Mouse (Mus musculus) hindbrain, embryonic 15.5 days (tissue): Measurements from ENCODE around the gene Sh3bp2. TPM values are rescaled to one million over a fixed set of nuclear protein-coding genes. Genes with fewer than 3 reads are reported as not detected.

Source experiments
- ATAC-seq: fragments of 200-750 bp; cut with Nextera tagmentation; 2 replicates; pipeline ENCODE4 v1.8.0; 2017; ENCODE audit warnings: low read depth, moderate number of reproducible peaks, moderate TSS enrichment; ENCODE audit not compliant: low FRiP score
- H3K27ac ChIP-seq: fragments of 300-500 bp; sonication (generic); replicated peaks from 2 replicates; pipeline ENCODE4 v1.5.1; 2015; ENCODE audit warnings: mild to moderate bottlenecking, inconsistent platforms
- H3K27me3 ChIP-seq: fragments of 300-500 bp; sonication (generic); 2 replicates; pipeline ENCODE4 v1.6.1; 2015; ENCODE audit warnings: control low read depth, inconsistent platforms
- H3K36me3 ChIP-seq: fragments of 300-500 bp; sonication (generic); 2 replicates; pipeline ENCODE4 v1.6.1; 2015; ENCODE audit warnings: control low read depth, inconsistent platforms
- H3K4me1 ChIP-seq: fragments of 300-500 bp; sonication (generic); replicated peaks from 2 replicates; pipeline ENCODE4 v1.6.1; 2015; ENCODE audit warnings: control low read depth, inconsistent platforms
- H3K4me2 ChIP-seq: fragments of 300-500 bp; sonication (generic); 2 replicates; pipeline ENCODE4 v1.6.1; 2015; ENCODE audit warnings: moderate library complexity, mild to moderate bottlenecking, inconsistent platforms
- H3K4me3 ChIP-seq: fragments of 300-500 bp; sonication (generic); 2 replicates; pipeline ENCODE4 v1.5.1; 2015; ENCODE audit warnings: mild to moderate bottlenecking, inconsistent platforms
- H3K9ac ChIP-seq: fragments of 300-500 bp; sonication (generic); 2 replicates; pipeline ENCODE4 v1.6.1; 2015; ENCODE audit warnings: inconsistent platforms
- H3K9me3 ChIP-seq: fragments of 300-500 bp; sonication (generic); 2 replicates; pipeline ENCODE4 v1.6.1; 2016; ENCODE audit warnings: control low read depth, inconsistent platforms
- WGBS: fragments of 180-500 bp; shearing (Covaris S2); methylation state at CpG from one replicate; pipeline ENCODE4 v1.1.7; 2015; 5-methylcytosine and 5-hydroxymethylcytosine counted together
- polyA plus RNA-seq: library from polyadenylated mRNA; unstranded; fragments of >200 nt; fragmentation: Nextera tagmentation; extraction: Ambion mirVana; gene quantifications from 2 replicates; pipeline ENCODE4 v1.2.1, GENCODE M21; 2015

Gene Sh3bp2
- polyA plus RNA-seq, 1 experiment from 2014 or later: 20.6 TPM

GRCm38 (mm10) chr5:34513466-34514217 is 12.0 kb upstream of the Sh3bp2 start, which contains the start of gene Tnip2:
Gene Tnip2 (minus strand): TSS chr5:34513991.
- 0 out of 2 replicates have a peak within 1 kb of the TSS, but pooled peaks have one; percentile 13 for H3K27ac ChIP-seq

GRCm38 (mm10) chr5:34514218-34514566 is 11.4 kb upstream of the Sh3bp2 start:
- Histone ChIP-seq H3K27ac (no peak overlapping the region), H3K36me3 (no peaks in the 10 kb centered on the region), H3K9me3 (no peaks in the 10 kb centered on the region), H3K9ac (no peak overlapping the region), H3K4me3 (peak overlapping the region; percentile 74), H3K4me1 (peaks cover 7% of the 10 kb centered on the region), H3K27me3 (peaks cover 5% of the 10 kb centered on the region; the same call in 1 of the 2 replicates), H3K4me2 (peak overlapping the region; percentile 87)
- 28% methylated on average over 7 of the region's 7 CpGs for WGBS
- no peak for ATAC-seq

More at GRCm38 (mm10) chr5:34513466-34514217, 12.0 kb upstream of the Sh3bp2 start, which contains the start of gene Tnip2:
- Histone ChIP-seq H3K4me3 (peak within 1 kb of the TSS; percentile 74), H3K9ac (peak within 1 kb of the TSS; percentile 56), H3K27me3 (peaks cover 5% of the 10 kb centered on the region; the same call in 1 of the 2 replicates), H3K9me3 (no peaks in the 10 kb centered on the region), H3K4me1 (peaks cover 7% of the 10 kb centered on the region), H3K4me2 (peak within 1 kb of the TSS; percentile 87), H3K36me3 (no peaks in the 10 kb centered on the region)
- ATAC-seq: peak; percentile 96
- WGBS: under 1% methylated on average over 64 of the region's 64 CpGs

DNA sequence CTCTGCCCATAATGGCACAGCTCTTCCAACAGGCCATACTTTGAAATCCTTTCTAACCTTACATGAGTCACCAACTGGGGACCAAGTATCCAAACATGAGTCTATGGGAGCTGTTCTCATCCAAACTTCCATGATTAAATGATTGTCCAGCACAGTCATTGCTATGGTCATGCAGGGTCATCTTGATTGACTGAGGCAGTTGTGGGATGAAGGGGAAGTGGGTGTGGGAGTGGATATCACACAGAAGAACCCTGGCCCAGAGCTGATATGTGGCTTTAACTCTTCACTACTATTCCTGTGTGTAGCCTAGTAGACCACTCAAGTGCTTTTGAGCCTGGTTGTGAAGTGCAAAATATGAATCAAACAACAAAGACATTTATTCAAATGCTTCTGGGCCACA is 10.5 kb upstream of the Sh3bp2 start:
- H3K9me3 ChIP-seq: no peaks in the 10 kb centered on the region

GRCm38 (mm10) chr5:34517913-34518312 is 7.7 kb upstream of the Sh3bp2 start:
- Histone ChIP-seq H3K36me3 (no peaks in the 10 kb centered on the region), H3K4me1 (peaks cover 5% of the 10 kb centered on the region), H3K9ac (no peak overlapping the region), H3K9me3 (no peaks in the 10 kb centered on the region), H3K27ac (no peak overlapping the region), H3K4me3 (no peak overlapping the region), H3K4me2 (no peak overlapping the region), H3K27me3 (no peaks in the 10 kb centered on the region)
- 24% methylated on average over 3 of the region's 3 CpGs for WGBS
- ATAC-seq: no peak

More for the DNA sequence above, 10.5 kb upstream of the Sh3bp2 start:
- Histone ChIP-seq H3K9ac (no peak overlapping the region), H3K4me2 (no peak overlapping the region), H3K27ac (no peak overlapping the region), H3K36me3 (no peaks in the 10 kb centered on the region), H3K4me3 (no peak overlapping the region), H3K4me1 (peaks cover 7% of the 10 kb centered on the region), H3K27me3 (peaks cover 5% of the 10 kb centered on the region; the same call in 1 of the 2 replicates)
- no peak for ATAC-seq

- no peak overlapping the region for H3K4me3 ChIP-seq
- no peak overlapping the region for H3K27ac ChIP-seq
- H3K9me3 ChIP-seq: no peaks in the 10 kb centered on the region
- no peak overlapping the region for H3K9ac ChIP-seq
- 84% methylated on average over 9 of the region's 9 CpGs for WGBS
- H3K4me1 ChIP-seq: no peaks in the 10 kb centered on the region
- no peaks in the 10 kb centered on the region for H3K36me3 ChIP-seq
- H3K4me2 ChIP-seq: no peak overlapping the region
- H3K27me3 ChIP-seq: 0 out of 2 replicates have a peak, but pooled peaks cover 4% of the 10 kb centered on the region
- ATAC-seq: no peak
These were observed 6.2 kb upstream of the Sh3bp2 start for GRCm38 (mm10) chr5:34519389-34519910.

DNA sequence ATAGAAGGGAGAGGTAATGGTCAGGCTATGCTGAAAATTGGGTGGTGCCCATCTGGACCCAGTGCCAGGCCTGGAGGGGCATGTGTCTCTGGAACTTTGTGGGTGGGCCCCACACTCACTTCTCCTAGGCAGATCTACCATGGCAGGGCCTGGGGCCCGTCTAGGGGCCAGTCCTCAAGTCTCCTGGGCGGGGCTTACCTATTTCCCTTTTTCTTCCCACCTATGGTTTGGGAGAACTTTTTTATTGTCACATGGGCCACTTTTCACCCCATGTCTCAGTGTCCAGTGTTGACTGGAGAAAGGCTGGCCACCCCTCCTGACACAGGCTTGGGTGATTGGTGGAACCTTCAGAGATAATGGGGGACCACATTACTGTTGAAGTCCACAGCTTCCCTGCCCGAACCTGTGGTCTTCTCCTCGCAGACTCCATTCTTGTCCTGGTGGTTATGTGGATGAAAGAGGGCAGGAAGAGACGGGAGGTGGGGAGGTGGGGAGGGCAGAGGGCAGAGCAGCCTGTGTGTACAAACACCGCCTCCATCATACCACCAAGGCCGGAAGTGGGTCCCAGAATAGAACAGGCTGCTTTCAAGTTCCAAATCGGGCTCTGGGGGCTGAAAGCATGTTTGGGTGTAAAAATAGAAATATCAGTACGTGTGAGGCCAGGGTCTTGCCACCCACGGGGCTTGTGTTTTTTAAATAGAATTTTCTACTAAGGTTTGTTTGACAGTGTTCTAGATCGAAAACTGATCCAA is 5.0 kb upstream of the Sh3bp2 start:
- H3K9ac ChIP-seq: no peak overlapping the region
- no peaks in the 10 kb centered on the region for H3K36me3 ChIP-seq
- H3K27ac ChIP-seq: no peak overlapping the region
- H3K4me3 ChIP-seq: no peak overlapping the region
- 0 out of 2 replicates have a peak, but pooled peaks cover 4% of the 10 kb centered on the region for H3K27me3 ChIP-seq
- ATAC-seq: no peak
- WGBS: 84% methylated on average over 11 of the region's 11 CpGs
- H3K4me1 ChIP-seq: peaks cover 1% of the 10 kb centered on the region; the same call in 1 of the 2 replicates
- H3K9me3 ChIP-seq: no peaks in the 10 kb centered on the region
- no peak overlapping the region for H3K4me2 ChIP-seq

GRCm38 (mm10) chr5:34521337-34521736 is 4.3 kb upstream of the Sh3bp2 start:
- no peaks in the 10 kb centered on the region for H3K36me3 ChIP-seq
- no peak for ATAC-seq
- WGBS: 82% methylated on average over 3 of the region's 3 CpGs

GRCm38 (mm10) chr5:34523958-34524485 is 1.6 kb upstream of the Sh3bp2 start:
- Histone ChIP-seq H3K27ac (no peak overlapping the region), H3K9me3 (no peaks in the 10 kb centered on the region), H3K4me2 (no peak overlapping the region), H3K4me3 (no peak overlapping the region), H3K36me3 (no peaks in the 10 kb centered on the region), H3K4me1 (peaks cover 7% of the 10 kb centered on the region; the same call in 1 of the 2 replicates), H3K9ac (no peak overlapping the region), H3K27me3 (0 out of 2 replicates have a peak, but pooled peaks cover 4% of the 10 kb centered on the region)
- ATAC-seq: no peak
- WGBS: 65% methylated on average over 4 of the region's 4 CpGs

More at GRCm38 (mm10) chr5:34521337-34521736, 4.3 kb upstream of the Sh3bp2 start:
- no peak overlapping the region for H3K27ac ChIP-seq
- no peaks in the 10 kb centered on the region for H3K9me3 ChIP-seq
- H3K4me3 ChIP-seq: no peak overlapping the region
- H3K4me1 ChIP-seq: peaks cover 7% of the 10 kb centered on the region; the same call in 1 of the 2 replicates
- no peak overlapping the region for H3K4me2 ChIP-seq
- no peak overlapping the region for H3K9ac ChIP-seq
- H3K27me3 ChIP-seq: 0 out of 2 replicates have a peak, but pooled peaks cover 4% of the 10 kb centered on the region

DNA sequence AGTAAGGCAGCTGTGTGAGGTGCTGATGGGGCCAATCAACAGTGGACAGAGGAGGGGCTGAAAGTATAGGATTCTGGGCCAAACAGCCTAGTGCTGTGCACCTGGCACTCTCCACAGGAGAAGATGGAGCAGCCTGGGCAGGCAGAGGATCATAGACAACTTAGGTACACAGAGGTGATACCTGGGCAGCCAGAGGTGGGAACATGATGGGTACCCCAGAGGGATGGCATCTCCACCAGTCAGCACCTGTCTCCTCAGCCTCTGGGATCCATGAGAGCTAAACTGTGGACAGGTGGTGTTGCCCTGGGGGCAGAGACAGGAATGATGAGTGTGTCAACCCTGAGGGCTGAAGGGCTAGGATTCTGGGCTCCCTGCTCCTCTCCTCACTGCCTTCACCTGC is 1.1 kb upstream of the Sh3bp2 start:
- H3K36me3 ChIP-seq: no peaks in the 10 kb centered on the region
- 0 out of 2 replicates have a peak, but pooled peaks cover 4% of the 10 kb centered on the region for H3K27me3 ChIP-seq
- no peaks in the 10 kb centered on the region for H3K9me3 ChIP-seq
- peaks cover 7% of the 10 kb centered on the region; the same call in 1 of the 2 replicates for H3K4me1 ChIP-seq
- H3K4me2 ChIP-seq: no peak overlapping the region
- no peak overlapping the region for H3K4me3 ChIP-seq
- ATAC-seq: no peak
- no peak overlapping the region for H3K9ac ChIP-seq
- H3K27ac ChIP-seq: no peak overlapping the region

GRCm38 (mm10) chr5:34526477-34526775 is 788 bp downstream of the Sh3bp2 start:
- no peak overlapping the region for H3K27ac ChIP-seq
- peaks cover 7% of the 10 kb centered on the region; the same call in 1 of the 2 replicates for H3K4me1 ChIP-seq
- 0 out of 2 replicates have a peak, but pooled peaks cover 4% of the 10 kb centered on the region for H3K27me3 ChIP-seq
- H3K36me3 ChIP-seq: no peaks in the 10 kb centered on the region
- no peaks in the 10 kb centered on the region for H3K9me3 ChIP-seq
- no peak overlapping the region for H3K4me3 ChIP-seq
- no peak for ATAC-seq
- H3K4me2 ChIP-seq: peak overlapping the region; percentile 84; the same call in 1 of the 2 replicates
- WGBS: 32% methylated on average over 5 of the region's 5 CpGs
- H3K9ac ChIP-seq: no peak overlapping the region

GRCm38 (mm10) chr5:34527352-34527751 is 1.7 kb downstream of the Sh3bp2 start:
- Histone ChIP-seq H3K27ac (no peak overlapping the region), H3K36me3 (no peaks in the 10 kb centered on the region), H3K4me2 (no peak overlapping the region), H3K4me1 (peaks cover 7% of the 10 kb centered on the region; the same call in 1 of the 2 replicates), H3K9ac (no peak overlapping the region), H3K4me3 (no peak overlapping the region), H3K27me3 (0 out of 2 replicates have a peak, but pooled peaks cover 4% of the 10 kb centered on the region), H3K9me3 (no peaks in the 10 kb centered on the region)
- WGBS: 76% methylated on average over 2 of the region's 2 CpGs
- ATAC-seq: no peak
